Mouse (Mus musculus): Measurements from ENCODE around the gene Gsn. TPM values are rescaled to one million over a fixed set of nuclear protein-coding genes. Genes with fewer than 3 reads are reported as not detected.

The Gsn gene
- polyA plus RNA-seq, 1 experiment from 2014 or later, result 76.4 TPM

- H3K4me1 ChIP-seq (replicated peaks; ENCODE audit: control insufficient read depth, insufficient read depth, low read length), result no peaks in the 10 kb centered on the region
- 63% methylated on average over 10 of the region's 10 CpGs for WGBS
- no peak overlapping the region for H3K27ac ChIP-seq (ENCODE audit: low read depth, low read length)
Observed at GRCm38 (mm10) chr2:35267876-35268566, 11.8 kb downstream of the Gsn start.

GRCm38 (mm10) chr2:35269136-35269535, 13.0 kb downstream of the Gsn start:
- ATAC-seq (replicated peaks; ENCODE audit: low FRiP score), result no peak
- 89% methylated on average over 6 of the region's 6 CpGs for WGBS

More at GRCm38 (mm10) chr2:35267876-35268566, 11.8 kb downstream of the Gsn start:
- H3K4me2 ChIP-seq, result no peak overlapping the region
- H3K27me3 ChIP-seq (replicated peaks; ENCODE audit: control insufficient read depth, insufficient read depth, low read length), result peaks cover 2% of the 10 kb centered on the region; the same call in 1 of the 2 replicates
- no peak overlapping the region for H3K4me3 ChIP-seq (ENCODE audit: low read depth, low read length)
- ATAC-seq (replicated peaks; ENCODE audit: low FRiP score), result no peak
- H3K9me3 ChIP-seq (ENCODE audit: control insufficient read depth, low read length), result no peaks in the 10 kb centered on the region
- no peak for DNase-seq (ENCODE audit: low spot score)
- no peak overlapping the region for H3K9ac ChIP-seq (ENCODE audit: low read depth, low read length)
- H3K36me3 ChIP-seq (ENCODE audit: control insufficient read depth, insufficient read depth, low read length), result no peaks in the 10 kb centered on the region

GRCm38 (mm10) chr2:35269716-35270260, 13.6 kb downstream of the Gsn start:
- Histone ChIP-seq H3K36me3 (ENCODE audit: control insufficient read depth, insufficient read depth, low read length) (no peaks in the 10 kb centered on the region; the same call in 1 of the 2 replicates), H3K9ac (ENCODE audit: low read depth, low read length) (no peak overlapping the region), H3K4me2 (no peak overlapping the region), H3K27ac (ENCODE audit: low read depth, low read length) (no peak overlapping the region), H3K27me3 (replicated peaks; ENCODE audit: control insufficient read depth, insufficient read depth, low read length) (peaks cover 2% of the 10 kb centered on the region; the same call in 1 of the 2 replicates), H3K9me3 (ENCODE audit: control insufficient read depth, low read length) (no peaks in the 10 kb centered on the region), H3K4me3 (ENCODE audit: low read depth, low read length) (no peak overlapping the region), H3K4me1 (replicated peaks; ENCODE audit: control insufficient read depth, insufficient read depth, low read length) (0 out of 2 replicates have a peak, but pooled peaks cover 3% of the 10 kb centered on the region)
- no peak for DNase-seq (ENCODE audit: low spot score)
- WGBS, result 69% methylated on average over 4 of the region's 4 CpGs
- no peak for ATAC-seq (replicated peaks; ENCODE audit: low FRiP score)

More at GRCm38 (mm10) chr2:35269136-35269535, 13.0 kb downstream of the Gsn start:
- no peaks in the 10 kb centered on the region for H3K36me3 ChIP-seq (ENCODE audit: control insufficient read depth, insufficient read depth, low read length)
- no peak overlapping the region for H3K4me2 ChIP-seq
- peaks cover 2% of the 10 kb centered on the region; the same call in 1 of the 2 replicates for H3K27me3 ChIP-seq (replicated peaks; ENCODE audit: control insufficient read depth, insufficient read depth, low read length)
- H3K4me3 ChIP-seq (ENCODE audit: low read depth, low read length), result no peak overlapping the region
- H3K9ac ChIP-seq (ENCODE audit: low read depth, low read length), result no peak overlapping the region
- H3K9me3 ChIP-seq (ENCODE audit: control insufficient read depth, low read length), result no peaks in the 10 kb centered on the region
- no peak overlapping the region for H3K27ac ChIP-seq (ENCODE audit: low read depth, low read length)
- 0 out of 2 replicates have a peak, but pooled peaks cover 3% of the 10 kb centered on the region for H3K4me1 ChIP-seq (replicated peaks; ENCODE audit: control insufficient read depth, insufficient read depth, low read length)
- no peak for DNase-seq (ENCODE audit: low spot score)

GRCm38 (mm10) chr2:35270531-35270984, 14.4 kb downstream of the Gsn start:
- no peaks in the 10 kb centered on the region for H3K9me3 ChIP-seq (ENCODE audit: control insufficient read depth, low read length)
- no peak for ATAC-seq (replicated peaks; ENCODE audit: low FRiP score)
- H3K36me3 ChIP-seq (ENCODE audit: control insufficient read depth, insufficient read depth, low read length), result no peaks in the 10 kb centered on the region; the same call in 1 of the 2 replicates
- H3K4me1 ChIP-seq (replicated peaks; ENCODE audit: control insufficient read depth, insufficient read depth, low read length), result 0 out of 2 replicates have a peak, but pooled peaks cover 3% of the 10 kb centered on the region
- H3K9ac ChIP-seq (ENCODE audit: low read depth, low read length), result no peak overlapping the region
- no peak overlapping the region for H3K4me3 ChIP-seq (ENCODE audit: low read depth, low read length)
- DNase-seq (ENCODE audit: low spot score), result peak; percentile 48
- H3K27me3 ChIP-seq (replicated peaks; ENCODE audit: control insufficient read depth, insufficient read depth, low read length), result peaks cover 2% of the 10 kb centered on the region; the same call in 1 of the 2 replicates
- 31% methylated on average over 10 of the region's 10 CpGs for WGBS
- no peak overlapping the region for H3K27ac ChIP-seq (ENCODE audit: low read depth, low read length)
- no peak overlapping the region for H3K4me2 ChIP-seq

- no peaks in the 10 kb centered on the region for H3K27me3 ChIP-seq (replicated peaks; ENCODE audit: control insufficient read depth, insufficient read depth, low read length)
- no peak overlapping the region for H3K9ac ChIP-seq (ENCODE audit: low read depth, low read length)
- no peak overlapping the region for H3K4me3 ChIP-seq (ENCODE audit: low read depth, low read length)
- H3K36me3 ChIP-seq (ENCODE audit: control insufficient read depth, insufficient read depth, low read length), result no peaks in the 10 kb centered on the region; the same call in 1 of the 2 replicates
- 0 out of 2 replicates have a peak, but pooled peaks cover 3% of the 10 kb centered on the region for H3K4me1 ChIP-seq (replicated peaks; ENCODE audit: control insufficient read depth, insufficient read depth, low read length)
- no peak for ATAC-seq (replicated peaks; ENCODE audit: low FRiP score)
- no peak overlapping the region for H3K4me2 ChIP-seq
- H3K9me3 ChIP-seq (ENCODE audit: control insufficient read depth, low read length), result no peaks in the 10 kb centered on the region
- H3K27ac ChIP-seq (ENCODE audit: low read depth, low read length), result no peak overlapping the region
- 47% methylated on average over 2 of the region's 2 CpGs for WGBS
- DNase-seq (ENCODE audit: low spot score), result no peak
Observed at GRCm38 (mm10) chr2:35271817-35272216, 15.6 kb downstream of the Gsn start.

GRCm38 (mm10) chr2:35272881-35273280, 16.7 kb downstream of the Gsn start:
- H3K27ac ChIP-seq (ENCODE audit: low read depth, low read length), result no peak overlapping the region
- 0 out of 2 replicates have a peak, but pooled peaks cover 3% of the 10 kb centered on the region for H3K4me1 ChIP-seq (replicated peaks; ENCODE audit: control insufficient read depth, insufficient read depth, low read length)
- DNase-seq (ENCODE audit: low spot score) (no peak), ATAC-seq (replicated peaks; ENCODE audit: low FRiP score) (no peak)
- H3K27me3 ChIP-seq (replicated peaks; ENCODE audit: control insufficient read depth, insufficient read depth, low read length), result no peaks in the 10 kb centered on the region
- 84% methylated on average over 6 of the region's 6 CpGs for WGBS
- H3K9ac ChIP-seq (ENCODE audit: low read depth, low read length), result no peak overlapping the region
- H3K4me2 ChIP-seq, result no peak overlapping the region
- no peaks in the 10 kb centered on the region; the same call in 1 of the 2 replicates for H3K36me3 ChIP-seq (ENCODE audit: control insufficient read depth, insufficient read depth, low read length)
- no peak overlapping the region for H3K4me3 ChIP-seq (ENCODE audit: low read depth, low read length)
- H3K9me3 ChIP-seq (ENCODE audit: control insufficient read depth, low read length), result no peaks in the 10 kb centered on the region

- Histone ChIP-seq H3K9ac (ENCODE audit: low read depth, low read length) (no peak overlapping the region), H3K4me1 (replicated peaks; ENCODE audit: control insufficient read depth, insufficient read depth, low read length) (peaks cover 6% of the 10 kb centered on the region), H3K27ac (ENCODE audit: low read depth, low read length) (no peak overlapping the region), H3K36me3 (ENCODE audit: control insufficient read depth, insufficient read depth, low read length) (no peaks in the 10 kb centered on the region; the same call in 1 of the 2 replicates), H3K4me2 (no peak overlapping the region), H3K9me3 (ENCODE audit: control insufficient read depth, low read length) (no peaks in the 10 kb centered on the region), H3K4me3 (ENCODE audit: low read depth, low read length) (no peak overlapping the region), H3K27me3 (replicated peaks; ENCODE audit: control insufficient read depth, insufficient read depth, low read length) (no peaks in the 10 kb centered on the region)
- ATAC-seq (replicated peaks; ENCODE audit: low FRiP score), result no peak
- 48% methylated on average over 2 of the region's 2 CpGs for WGBS
- DNase-seq (ENCODE audit: low spot score), result no peak
Observed at GRCm38 (mm10) chr2:35273536-35273935, 17.4 kb downstream of the Gsn start.

GRCm38 (mm10) chr2:35277686-35278085, 21.5 kb downstream of the Gsn start:
- WGBS, result 67% methylated on average over 3 of the region's 3 CpGs
- Histone ChIP-seq H3K27ac (ENCODE audit: low read depth, low read length) (no peak overlapping the region), H3K27me3 (replicated peaks; ENCODE audit: control insufficient read depth, insufficient read depth, low read length) (peaks cover 27% of the 10 kb centered on the region), H3K9ac (ENCODE audit: low read depth, low read length) (no peak overlapping the region), H3K36me3 (ENCODE audit: control insufficient read depth, insufficient read depth, low read length) (no peaks in the 10 kb centered on the region; the same call in 1 of the 2 replicates), H3K4me2 (no peak overlapping the region), H3K9me3 (ENCODE audit: control insufficient read depth, low read length) (no peaks in the 10 kb centered on the region), H3K4me1 (replicated peaks; ENCODE audit: control insufficient read depth, insufficient read depth, low read length) (peaks cover 14% of the 10 kb centered on the region), H3K4me3 (ENCODE audit: low read depth, low read length) (no peak overlapping the region)
- no peak for DNase-seq (ENCODE audit: low spot score)
- ATAC-seq (replicated peaks; ENCODE audit: low FRiP score), result no peak
